Mouse (Mus musculus) cerebellum, adult 11 months (tissue): ENCODE data around the gene Sertad2.

Experiments
- DNase-seq: peaks from one replicate; pipeline ENCODE4 v3.0.0; 2022

The Sertad2 gene

DNA sequence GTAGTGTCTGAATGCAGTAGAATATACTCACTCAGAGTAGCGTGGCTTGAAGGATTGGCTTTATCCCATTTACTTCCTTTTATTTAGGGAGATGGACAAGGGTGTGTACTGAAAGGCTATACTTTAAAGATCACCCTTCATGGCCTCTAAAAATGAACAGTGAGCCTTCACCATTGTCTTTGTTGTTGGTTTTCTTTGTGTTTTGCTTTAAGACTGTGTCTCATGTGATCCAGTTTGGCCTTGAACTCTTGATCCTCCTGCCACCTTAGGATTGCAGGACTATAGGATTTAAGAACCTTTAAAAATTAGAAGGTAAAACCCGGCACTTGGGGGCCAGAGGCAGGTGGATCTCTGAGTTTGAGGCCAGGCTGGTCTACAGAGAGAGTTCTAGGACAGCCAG lies 6.4 kb downstream of the Sertad2 start:
- no peak for DNase-seq

DNA sequence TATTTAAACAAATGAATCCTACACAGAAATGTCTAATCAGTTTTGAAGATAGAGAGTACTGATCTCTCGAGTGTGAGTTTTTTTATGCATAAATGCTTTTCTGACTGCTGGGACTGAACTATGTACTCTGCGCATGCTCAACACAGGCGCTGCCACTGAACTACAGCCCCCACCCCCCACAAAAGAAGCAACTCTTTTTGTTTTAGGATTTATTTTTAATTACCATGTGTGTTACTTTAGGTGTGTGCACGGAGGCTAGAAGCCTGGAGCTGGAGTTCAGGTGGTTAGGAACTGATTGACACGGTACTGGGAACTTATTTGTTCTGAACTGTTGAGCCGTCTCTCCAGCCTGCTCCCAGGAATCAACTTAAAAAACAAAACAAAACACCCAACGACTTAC lies 7.1 kb downstream of the Sertad2 start:
- DNase-seq = no peak

DNA sequence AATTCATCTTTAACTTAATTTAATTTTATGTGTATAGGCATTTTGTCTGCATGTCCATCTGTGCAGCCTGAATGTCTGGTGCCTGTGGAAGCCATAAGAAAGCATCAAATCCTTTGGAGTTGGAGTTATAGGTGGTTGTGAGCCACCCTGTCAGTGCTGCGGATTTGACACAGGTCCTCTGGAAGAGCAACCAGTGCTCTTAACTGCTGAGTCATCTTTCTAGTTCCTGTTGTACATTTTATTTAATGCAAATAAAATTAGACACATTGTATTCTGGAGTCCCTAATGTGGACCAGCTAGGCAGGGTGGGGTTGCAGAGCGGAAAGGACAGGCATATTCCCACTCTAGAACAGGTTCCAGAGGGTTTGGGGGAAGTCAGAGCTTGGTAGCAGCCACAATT lies 9.0 kb downstream of the Sertad2 start:
- DNase-seq = no peak

DNA sequence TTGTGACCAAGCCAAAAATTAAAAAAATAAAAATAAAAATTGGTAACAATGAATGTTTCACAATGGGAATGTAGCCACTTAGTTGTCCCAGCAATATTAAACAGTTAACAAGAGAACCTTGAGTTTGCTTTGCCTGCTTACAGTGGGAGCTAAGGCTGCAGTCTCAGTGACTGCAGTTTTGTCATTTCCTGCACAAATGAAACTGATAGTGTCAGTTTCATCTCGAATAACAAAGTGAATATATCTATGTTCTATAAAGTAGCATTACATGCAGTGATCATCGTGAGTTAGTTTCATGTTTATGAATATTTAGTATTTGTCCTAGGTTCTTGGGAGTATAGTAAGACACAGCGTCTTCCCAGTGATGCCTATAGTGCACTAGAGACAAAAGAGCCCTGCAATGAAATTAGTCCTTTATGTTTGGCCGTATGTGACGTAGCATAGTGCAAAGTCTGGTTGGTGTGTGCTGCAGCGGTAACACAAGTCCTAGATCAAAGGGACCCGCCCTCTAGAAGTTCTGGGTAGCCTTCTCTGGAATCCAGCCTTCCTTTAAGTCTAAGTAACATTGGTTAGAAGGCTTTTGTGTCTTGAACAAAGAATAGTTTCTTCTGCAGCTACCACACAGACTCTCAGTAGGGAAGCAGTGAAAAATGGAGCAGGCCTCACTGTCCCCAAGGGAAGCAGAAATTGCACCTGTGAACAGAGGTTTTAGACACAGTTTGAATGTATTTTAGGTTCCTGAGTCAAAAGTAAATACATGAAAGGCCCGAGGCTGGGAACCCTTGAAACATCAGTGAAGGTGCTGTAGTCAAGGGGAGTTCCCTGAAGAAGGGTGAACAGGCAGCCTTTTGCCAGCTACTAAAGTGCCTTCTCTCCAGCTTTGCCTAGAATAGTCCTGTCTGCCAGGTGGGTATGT lies 10.0 kb downstream of the Sertad2 start:
- no peak for DNase-seq

DNA sequence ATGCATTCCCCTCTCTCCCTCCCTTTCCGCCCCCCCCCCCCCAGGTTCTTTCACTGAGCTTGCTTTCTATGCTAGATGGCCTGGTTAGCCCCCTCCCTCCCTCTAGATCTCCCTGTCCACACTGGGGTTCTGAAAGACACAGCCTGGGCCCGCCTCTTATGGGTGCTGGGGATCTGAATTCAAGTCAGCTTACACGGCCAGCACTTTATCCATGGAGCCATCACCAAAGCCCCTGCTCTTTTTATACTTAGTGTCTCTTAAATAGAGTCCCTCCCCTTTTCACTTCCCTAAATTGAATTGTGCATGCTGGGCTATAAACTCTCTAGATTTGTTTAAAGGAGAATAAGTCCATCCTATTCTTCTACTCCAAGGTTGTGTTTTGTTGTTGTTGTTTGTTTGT lies 12.6 kb downstream of the Sertad2 start:
- no peak for DNase-seq

DNA sequence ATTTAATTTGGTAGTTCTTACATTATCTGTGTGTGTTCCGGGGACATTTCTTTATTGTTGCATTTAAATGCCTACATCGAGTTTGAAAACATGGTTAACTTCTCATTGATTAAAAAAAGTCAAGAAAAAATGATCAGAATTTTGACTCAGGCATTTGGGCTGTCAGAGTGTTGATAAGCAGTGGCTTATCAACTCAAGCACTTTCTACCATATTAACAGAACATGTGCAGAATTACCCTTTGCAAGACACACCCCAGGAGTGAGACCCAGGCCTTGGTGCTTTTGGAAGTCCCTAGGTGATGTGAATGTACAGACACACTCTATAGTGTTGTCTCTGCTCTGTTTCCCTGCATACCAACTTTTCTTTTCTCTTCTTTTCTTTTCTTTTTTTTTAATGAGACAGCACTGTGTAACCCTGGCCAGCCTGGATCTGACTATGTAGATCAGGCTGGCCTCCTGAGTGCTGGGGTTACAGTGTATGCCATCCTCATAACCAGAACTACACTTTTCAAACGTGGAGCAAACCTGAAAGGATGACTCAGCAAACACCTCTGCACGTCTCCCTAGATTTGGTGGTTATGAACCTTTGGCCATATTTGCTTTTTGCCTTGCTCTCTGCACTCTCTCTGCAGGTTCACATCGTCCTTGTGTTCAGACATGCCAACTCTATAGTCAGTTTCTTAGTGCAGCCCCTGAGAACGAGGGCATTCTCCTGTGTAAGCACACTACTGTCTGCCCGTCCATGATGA lies 13.3 kb downstream of the Sertad2 start:
- DNase-seq = no peak

DNA sequence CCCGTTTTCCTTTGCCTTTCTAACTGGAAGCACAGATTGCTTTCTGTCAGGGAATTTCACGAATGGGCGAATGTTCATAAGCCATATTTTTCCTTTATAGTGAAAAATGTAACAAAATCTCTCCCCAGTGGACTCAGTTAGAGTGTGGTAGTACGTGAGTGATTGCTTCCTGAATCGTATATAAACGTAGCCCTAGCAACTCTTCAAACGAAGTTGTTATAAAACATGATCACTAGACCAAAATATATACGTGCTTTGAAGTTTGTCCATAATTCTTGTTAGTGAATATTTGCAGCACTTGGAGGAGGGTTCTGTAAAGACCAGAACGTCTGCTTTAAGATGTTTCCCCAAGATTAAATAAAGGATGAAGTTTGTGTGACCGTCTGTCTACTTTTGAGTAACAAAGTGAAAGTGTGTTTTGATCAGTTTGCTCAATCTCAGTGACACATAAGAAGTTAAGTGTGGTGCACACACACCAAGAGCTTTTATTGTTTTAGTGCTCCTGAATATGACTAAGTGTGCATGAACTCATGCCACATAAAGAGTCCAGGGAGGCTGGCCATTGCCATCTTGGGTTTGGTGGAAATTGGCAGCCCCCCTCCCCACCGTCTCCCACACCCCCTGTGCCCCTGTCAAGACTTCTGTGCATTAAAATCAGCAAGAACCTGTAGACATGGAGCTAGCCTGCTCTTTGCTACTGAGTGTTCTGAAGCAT lies 16.3 kb downstream of the Sertad2 start:
- DNase-seq = no peak

DNA sequence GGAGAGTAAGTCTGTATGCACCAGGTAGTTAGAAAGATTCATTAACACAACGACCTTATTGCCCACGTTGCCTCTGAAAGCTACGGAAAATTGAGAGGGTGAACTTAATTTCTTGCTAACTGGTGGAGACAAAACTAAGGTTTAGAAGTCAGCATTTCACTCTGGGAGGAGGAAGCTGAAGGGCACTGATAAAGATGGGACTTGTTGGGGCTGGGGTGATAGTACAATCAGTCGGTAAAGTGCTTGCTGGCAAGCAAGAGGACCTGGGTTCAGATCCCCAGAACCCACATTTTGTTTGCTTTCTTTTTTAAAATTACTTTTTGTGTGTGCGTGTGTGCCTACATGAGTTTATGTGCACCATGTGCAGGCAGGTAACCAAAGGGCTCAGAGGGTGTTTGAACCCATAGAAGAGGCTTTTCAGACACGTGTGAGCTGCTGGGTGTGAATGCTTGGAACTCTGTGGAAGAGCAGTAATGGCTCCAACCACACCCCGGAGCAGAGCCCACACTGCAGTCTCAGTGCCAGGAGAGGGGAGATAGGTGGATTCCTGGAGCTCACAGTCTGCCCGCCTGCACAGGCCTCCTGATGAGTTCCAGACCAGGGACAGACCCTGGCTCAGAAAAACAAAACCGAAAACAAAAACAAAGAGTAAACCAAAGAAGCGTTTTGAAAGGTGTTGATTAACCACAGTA lies 17.0 kb downstream of the Sertad2 start:
- DNase-seq = no peak

DNA sequence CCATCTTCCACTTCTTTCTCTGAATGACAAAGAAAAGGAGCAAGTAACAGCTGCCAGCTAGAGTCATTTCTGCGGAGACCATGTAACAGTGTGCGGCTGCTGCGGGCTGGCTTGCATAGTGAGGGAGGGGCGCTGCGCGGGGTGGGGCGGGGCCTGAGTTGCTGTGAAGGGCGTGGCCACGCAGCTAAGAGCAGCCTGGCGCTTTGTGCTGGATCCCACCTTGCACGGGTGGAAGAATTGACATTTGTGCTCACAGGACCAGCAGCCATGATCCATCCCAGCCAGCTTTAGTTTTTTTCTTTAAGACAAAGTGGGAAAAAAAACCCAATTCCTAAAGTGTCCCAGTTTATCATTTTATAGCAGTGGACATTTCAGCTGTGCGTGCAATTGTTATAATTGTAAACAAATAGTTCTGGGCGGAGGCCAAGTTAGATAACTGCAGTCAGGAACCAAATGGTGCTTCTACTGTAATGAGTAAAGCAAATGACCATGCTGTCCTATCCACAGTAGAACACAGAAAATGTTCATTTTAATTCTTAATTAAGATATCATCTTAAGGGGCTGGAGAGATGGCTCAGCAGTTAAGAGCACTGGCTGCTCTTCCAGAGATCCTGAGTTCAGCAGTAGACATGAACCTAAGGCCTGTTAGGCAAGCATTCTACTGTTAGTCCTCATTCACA lies 18.4 kb downstream of the Sertad2 start:
- DNase-seq = peak; percentile 38

DNA sequence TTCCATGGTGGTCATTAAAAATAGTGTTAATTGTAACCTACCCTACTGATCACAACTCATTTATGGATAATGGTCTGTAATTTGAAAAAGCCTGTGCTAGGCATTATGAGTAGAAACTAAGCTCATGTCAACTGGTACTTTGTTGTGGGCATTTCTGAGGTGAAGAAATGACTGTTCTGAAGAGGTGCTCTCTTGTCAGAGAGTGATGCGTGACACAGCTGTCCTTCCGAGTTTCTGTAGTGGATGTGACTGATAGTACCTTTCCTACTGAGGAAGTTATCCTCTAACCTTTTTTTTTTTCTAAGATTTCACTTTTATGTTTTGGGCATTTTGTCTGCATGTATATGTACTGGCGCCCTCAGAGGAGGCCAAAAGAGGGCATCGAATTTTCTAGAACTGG lies 22.0 kb downstream of the Sertad2 start:
- DNase-seq = no peak

DNA sequence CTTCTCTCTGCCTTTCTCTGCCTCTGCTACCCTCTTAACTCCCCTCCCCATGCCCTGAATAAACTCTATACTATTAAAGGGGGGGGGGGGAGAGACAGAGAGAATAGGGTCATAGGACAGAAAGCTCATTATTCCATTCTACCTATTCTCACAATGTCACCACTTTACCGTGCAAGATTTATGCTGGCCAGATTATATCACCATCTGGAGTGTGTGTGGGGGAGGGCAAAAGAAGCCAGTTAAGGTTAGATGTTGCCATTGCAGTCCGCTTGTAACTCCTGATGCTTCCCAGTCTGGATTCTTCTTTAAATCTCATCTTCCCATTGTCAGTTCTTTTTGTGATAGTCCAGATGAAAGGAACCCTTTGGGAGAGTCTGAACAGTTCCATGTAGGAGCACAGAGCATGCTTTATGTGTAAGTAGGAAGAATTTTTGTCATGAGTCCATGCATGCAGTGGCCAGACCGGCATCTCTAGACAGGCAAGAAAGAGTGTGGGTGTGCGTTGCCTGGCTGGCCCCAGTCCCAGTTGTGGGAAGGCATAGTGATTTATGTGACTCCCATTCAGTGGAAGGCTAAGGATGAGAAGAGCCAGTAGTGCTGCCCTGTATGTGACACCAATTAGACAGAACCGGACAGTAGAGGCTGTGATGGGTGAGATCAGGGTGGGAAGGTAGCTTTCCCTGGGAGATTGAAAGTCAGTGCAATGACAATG lies 28.8 kb downstream of the Sertad2 start:
- no peak for DNase-seq

DNA sequence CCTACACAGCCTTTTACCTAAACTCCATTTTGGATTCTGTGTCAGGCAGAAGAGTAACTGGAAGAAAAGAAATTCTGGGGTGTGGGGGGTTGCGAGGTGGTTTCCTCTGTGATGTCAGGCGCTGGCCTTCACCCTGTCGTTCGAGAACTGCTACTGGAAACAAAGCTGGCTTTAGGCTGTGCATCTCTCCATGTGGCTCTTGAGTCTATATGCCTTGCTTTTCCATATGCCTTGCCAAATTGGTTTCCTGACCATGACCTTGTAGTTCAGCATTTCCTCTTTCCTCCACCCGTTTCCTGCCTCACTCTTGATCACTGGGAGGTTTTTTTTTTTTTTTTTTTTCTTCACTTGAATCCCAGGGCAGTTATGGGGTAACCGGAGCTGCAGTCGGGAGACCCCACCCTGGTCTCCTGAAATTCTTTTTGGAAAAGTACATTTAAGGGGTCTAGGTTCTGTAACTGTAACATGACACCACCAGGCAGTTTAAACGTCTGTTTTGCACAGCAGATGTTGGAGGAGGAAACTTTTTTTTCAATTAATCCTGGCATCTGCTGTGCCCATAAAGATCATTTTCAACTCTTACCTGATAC lies 33.1 kb downstream of the Sertad2 start:
- DNase-seq = no peak

DNA sequence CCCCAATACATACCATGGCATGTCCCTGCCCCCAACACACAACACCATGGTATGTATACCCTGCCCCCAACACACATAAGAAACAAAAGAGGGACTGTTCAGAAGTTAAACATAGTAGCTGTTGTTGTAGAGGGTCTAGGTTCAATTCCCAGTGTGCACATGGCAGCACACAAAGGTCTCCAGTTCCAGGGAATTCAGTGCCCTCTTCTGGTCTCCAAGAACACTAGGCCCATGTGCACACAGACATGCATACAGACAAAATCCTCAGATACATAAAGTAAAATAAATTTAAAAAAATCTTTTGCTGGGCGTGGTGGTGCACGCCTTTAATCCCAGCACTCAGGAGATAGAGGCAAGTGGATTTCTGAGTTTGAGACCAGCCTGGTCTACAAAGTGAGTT lies 39.7 kb downstream of the Sertad2 start:
- no peak for DNase-seq

DNA sequence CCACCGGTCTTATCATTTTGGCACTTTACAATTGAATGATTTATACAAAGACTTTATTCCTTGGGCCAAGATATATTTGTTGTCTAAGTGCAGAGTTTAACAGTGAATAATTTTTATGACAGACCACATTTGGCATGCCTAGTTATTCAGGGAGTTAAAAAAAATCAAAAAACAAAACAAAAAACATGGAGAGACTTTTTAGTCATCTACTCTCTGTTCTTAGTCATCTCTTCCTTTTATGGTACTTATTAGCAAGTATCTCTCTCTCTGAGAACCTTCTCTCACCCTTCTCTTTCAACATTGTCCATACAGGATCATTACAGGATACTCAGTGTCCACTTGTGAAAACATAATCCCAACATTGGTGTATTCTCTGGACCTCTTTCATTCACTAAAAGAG lies 42.2 kb downstream of the Sertad2 start:
- DNase-seq = no peak

DNA sequence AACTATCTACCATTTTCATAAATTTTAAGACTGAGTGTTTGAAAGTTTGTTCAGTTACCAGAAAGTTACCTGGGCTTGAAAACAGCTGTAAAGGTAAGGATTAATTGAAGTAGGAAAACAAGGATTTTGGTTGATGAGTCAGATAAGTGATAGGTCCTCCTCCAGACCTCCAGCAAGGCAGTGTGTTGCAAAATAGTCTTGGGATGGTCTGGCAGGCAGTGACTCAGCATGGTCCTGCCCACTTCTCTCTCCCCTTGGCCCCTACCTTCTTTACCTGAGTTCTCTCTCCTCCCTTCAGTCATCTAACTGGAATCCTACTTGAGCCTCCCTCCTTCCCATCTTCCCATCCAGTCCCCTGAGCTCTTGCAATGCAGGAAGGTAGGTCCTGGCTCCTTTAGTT lies 43.1 kb downstream of the Sertad2 start:
- DNase-seq = no peak

DNA sequence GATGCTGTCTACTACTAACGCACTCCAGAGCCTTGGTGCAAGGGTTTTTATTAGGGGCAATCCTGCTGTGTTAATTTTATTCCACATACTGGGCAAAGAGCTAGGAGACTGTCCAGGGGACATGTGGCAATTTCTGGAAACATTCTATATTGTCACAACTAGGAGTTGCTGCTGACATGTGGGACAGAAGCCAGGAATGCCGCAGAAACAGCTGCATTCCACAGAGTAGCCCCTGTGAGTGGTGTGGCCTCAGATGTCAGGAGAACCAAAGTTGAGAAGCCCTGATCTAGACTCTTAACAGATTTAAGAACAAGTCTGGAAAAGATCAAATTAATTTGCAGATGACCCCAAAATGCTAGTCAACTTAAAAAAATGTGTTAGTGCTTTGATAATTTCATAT lies 46.3 kb downstream of the Sertad2 start:
- DNase-seq = no peak

DNA sequence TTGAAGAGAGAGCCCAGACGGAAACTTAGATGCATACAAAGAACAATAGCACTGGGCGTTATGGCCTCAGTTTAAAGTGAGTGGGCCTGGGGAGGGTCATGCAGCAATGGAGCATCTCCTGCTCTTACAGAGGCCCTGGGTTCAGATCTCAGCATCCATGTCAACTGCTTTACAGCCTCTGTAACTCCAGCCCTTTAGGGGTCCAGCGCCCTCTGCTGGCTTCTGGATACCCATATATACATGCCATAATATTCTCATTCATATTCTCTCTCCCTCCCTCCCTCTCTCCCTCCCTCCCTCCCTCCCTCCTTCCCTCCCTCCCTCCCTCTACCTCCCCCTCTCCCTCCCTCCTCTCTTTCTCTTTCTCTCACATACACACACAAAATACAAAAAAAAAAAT lies 49.0 kb downstream of the Sertad2 start:
- peak; percentile 4 for DNase-seq

DNA sequence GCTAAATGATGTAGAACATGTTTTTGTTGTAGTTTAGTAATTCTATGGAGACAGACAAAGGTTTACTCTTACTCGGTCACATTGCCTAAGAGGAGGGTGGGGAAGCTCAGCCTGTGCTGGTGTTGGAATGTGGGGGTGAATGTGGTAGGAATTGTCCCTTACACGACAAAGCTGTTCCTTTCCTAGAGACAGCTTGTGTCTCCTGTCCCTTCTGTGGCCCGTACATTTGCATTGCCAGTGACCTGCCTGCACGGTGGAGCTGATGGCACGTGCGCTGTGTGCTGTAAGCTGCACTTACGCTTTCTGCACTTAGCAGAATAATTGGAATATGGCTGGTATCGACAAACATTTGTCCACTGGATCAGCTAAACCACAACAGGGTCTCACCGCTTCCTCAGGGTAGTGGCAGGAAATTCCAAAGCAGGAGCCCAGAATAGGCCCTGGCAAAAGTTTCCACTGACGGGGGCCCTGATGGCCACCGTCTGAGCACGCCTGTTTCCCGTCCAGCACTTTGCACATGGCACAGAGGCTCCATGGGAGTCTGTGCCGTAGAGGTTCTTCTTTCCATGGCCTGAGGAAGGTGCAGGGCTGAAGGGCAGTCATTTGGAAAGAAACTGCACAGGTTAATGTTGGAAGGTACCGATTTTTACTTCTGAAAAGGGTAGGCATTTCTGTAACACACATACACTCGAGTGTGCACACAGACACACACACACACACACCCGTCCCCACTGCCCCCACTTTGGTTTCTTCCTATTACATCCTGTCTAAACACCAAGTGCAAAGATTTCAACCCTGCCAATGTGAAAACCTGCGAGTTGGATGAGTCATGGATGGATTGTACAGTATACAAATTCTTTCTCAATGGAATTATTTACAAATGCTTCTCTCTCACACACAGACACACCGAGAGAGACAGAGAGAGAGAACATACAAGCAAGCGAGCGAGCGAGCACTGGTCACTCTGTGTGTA lies 51.5 kb downstream of the Sertad2 start:
- no peak for DNase-seq

DNA sequence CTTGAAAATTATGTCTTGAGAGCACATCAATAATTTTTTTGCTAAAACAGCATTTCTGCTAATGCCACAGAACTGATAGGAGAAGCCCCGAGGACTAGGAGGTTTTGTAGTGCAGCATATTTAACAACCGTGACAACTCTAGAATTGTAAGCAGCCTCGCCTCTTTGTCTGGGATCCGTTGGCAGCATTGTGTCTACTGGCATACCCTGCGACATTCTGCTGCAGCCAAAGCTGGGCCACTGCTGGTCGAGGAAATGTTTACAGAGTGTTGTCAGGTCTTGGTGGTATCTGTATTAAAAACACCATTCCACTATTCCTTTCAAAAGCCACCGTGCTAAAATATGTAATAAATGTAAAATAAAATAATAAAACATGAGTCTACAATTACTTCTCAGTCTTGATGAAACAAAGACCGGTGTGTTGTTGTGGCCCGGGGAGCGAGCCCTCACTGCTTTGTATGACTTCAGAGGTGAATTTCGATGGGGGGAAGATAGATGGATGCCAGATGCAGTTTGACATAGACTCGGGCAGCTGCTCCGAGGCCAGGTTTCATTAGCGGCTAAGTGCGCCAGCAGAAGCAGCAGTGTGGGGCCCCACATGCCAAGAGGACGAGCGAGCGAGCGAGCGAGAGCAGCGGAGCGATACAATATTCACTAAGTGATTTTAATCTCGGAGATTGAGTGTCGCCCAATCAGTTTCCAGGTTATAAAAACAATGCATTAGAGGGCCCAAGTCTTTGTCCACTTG lies 60.2 kb downstream of the Sertad2 start:
- no peak for DNase-seq
